Mouse (Mus musculus) stomach, embryonic 16.5 days (tissue): ENCODE data around the gene Usp31. TPM values are rescaled to one million over a fixed set of nuclear protein-coding genes. Genes with fewer than 3 reads are reported as not detected.

Experiments used
- ATAC-seq: fragments of 200-750 bp; cut with Nextera tagmentation; 2 replicates; pipeline ENCODE4 v1.8.0; 2017; ENCODE audit warnings: moderate number of reproducible peaks, moderate TSS enrichment; ENCODE audit not compliant: insufficient read depth, low FRiP score
- H3K27ac ChIP-seq: fragments of 300-500 bp; sonication (generic); 2 replicates; pipeline ENCODE4 v1.5.1; 2014; ENCODE audit warnings: low read length
- H3K27me3 ChIP-seq: fragments of 300-500 bp; sonication (generic); 2 replicates; pipeline ENCODE4 v1.6.1; 2014; ENCODE audit warnings: low read length, control low read depth, mixed read lengths; ENCODE audit not compliant: control insufficient read depth, insufficient read depth
- H3K36me3 ChIP-seq: fragments of 300-500 bp; sonication (generic); 2 replicates; pipeline ENCODE4 v1.6.1; 2014; ENCODE audit warnings: low read length; ENCODE audit not compliant: control insufficient read depth, insufficient read depth
- H3K4me1 ChIP-seq: fragments of 300-500 bp; sonication (generic); 2 replicates; pipeline ENCODE4 v1.6.1; 2014; ENCODE audit warnings: low read length, control low read depth, mixed read lengths; ENCODE audit not compliant: control insufficient read depth, insufficient read depth
- H3K4me2 ChIP-seq: fragments of 300-500 bp; sonication (generic); 2 replicates; pipeline ENCODE4 v1.6.1; 2014; ENCODE audit warnings: low read depth, low read length, mixed read lengths
- H3K4me3 ChIP-seq: fragments of 300-500 bp; sonication (generic); replicated peaks from 2 replicates; pipeline ENCODE4 v1.5.1; 2014; ENCODE audit warnings: mild to moderate bottlenecking, low read length
- H3K9ac ChIP-seq: fragments of 300-500 bp; sonication (generic); 2 replicates; pipeline ENCODE4 v1.6.1; 2014; ENCODE audit warnings: low read length
- H3K9me3 ChIP-seq: fragments of 300-500 bp; sonication (generic); replicated peaks from 2 replicates; pipeline ENCODE4 v1.6.1; 2016; ENCODE audit warnings: low read length, control low read depth; ENCODE audit not compliant: control insufficient read depth
- WGBS: fragments of 180-500 bp; shearing (Covaris S2); extraction: QIAGEN DNeasy Blood & Tissue Kit; methylation state at CpG from one replicate; pipeline ENCODE4 v1.1.7; 2014; 5-methylcytosine and 5-hydroxymethylcytosine counted together
- polyA plus RNA-seq: library from polyadenylated mRNA; unstranded; fragments of >200 nt; fragmentation: Nextera tagmentation; extraction: Ambion mirVana; gene quantifications from 2 replicates; pipeline ENCODE4 v1.2.1, GENCODE M21; 2015

Usp31 gene
- polyA plus RNA-seq, 1 experiment from 2014 or later, result 1.7 TPM

DNA sequence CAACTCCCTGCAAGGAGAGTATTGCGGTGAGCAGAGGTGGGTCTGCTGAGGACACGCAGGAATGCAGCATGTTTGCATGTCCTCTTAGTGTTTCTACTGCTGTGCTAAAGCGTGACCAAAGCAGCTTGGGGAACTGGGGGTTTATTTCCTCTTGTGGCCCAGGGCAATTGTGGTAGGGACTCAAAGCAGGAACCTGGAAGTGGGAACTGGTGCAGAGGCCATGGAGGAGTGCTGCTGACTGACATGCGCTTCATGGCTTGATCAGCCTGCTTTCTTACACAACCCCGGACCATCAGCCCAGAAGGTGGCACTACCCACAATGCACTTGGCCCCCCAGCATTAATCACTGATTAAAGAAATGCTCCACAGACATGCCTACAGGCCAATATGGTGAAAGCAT is 70.3 kb downstream of the Usp31 start:
- no peak overlapping the region for H3K4me2 ChIP-seq
- H3K4me1 ChIP-seq, result peaks cover 2% of the 10 kb centered on the region; the same call in 1 of the 2 replicates
- H3K9ac ChIP-seq, result no peak overlapping the region
- WGBS, result 77% methylated on average over 5 of the region's 5 CpGs
- H3K27ac ChIP-seq, result no peak overlapping the region
- H3K27me3 ChIP-seq, result no peaks in the 10 kb centered on the region
- H3K36me3 ChIP-seq, result no peaks in the 10 kb centered on the region
- no peak overlapping the region for H3K4me3 ChIP-seq
- no peak for ATAC-seq
- H3K9me3 ChIP-seq, result no peaks in the 10 kb centered on the region

- no peak overlapping the region for H3K4me3 ChIP-seq
- no peaks in the 10 kb centered on the region for H3K36me3 ChIP-seq
- no peak overlapping the region for H3K9ac ChIP-seq
- no peaks in the 10 kb centered on the region for H3K27me3 ChIP-seq
- WGBS, result 77% methylated on average over 3 of the region's 3 CpGs
- ATAC-seq, result no peak
- H3K9me3 ChIP-seq, result no peaks in the 10 kb centered on the region
- H3K4me2 ChIP-seq, result no peak overlapping the region
- H3K4me1 ChIP-seq, result no peaks in the 10 kb centered on the region
- no peak overlapping the region for H3K27ac ChIP-seq
These were observed 72.8 kb downstream of the Usp31 start for GRCm38 (mm10) chr7:121634236-121634635.

- no peak overlapping the region for H3K4me2 ChIP-seq
- WGBS, result 16% methylated on average over 9 of the region's 9 CpGs
- no peaks in the 10 kb centered on the region for H3K27me3 ChIP-seq
- no peak overlapping the region for H3K27ac ChIP-seq
- H3K4me3 ChIP-seq, result no peak overlapping the region
- ATAC-seq, result no peak
- no peaks in the 10 kb centered on the region for H3K4me1 ChIP-seq
- no peak overlapping the region for H3K9ac ChIP-seq
- H3K9me3 ChIP-seq, result no peaks in the 10 kb centered on the region
- H3K36me3 ChIP-seq, result no peaks in the 10 kb centered on the region
These were observed 84.1 kb downstream of the Usp31 start for GRCm38 (mm10) chr7:121622835-121623420.

- Histone ChIP-seq H3K9me3 (no peaks in the 10 kb centered on the region), H3K4me2 (no peak overlapping the region), H3K27ac (no peak overlapping the region), H3K9ac (no peak overlapping the region), H3K4me1 (no peaks in the 10 kb centered on the region), H3K4me3 (no peak overlapping the region), H3K27me3 (no peaks in the 10 kb centered on the region), H3K36me3 (no peaks in the 10 kb centered on the region)
- no peak for ATAC-seq
- WGBS, result 36% methylated on average over 6 of the region's 6 CpGs
These were observed 84.6 kb downstream of the Usp31 start for GRCm38 (mm10) chr7:121622433-121622832.

- Histone ChIP-seq H3K4me3 (no peak overlapping the region), H3K36me3 (no peaks in the 10 kb centered on the region), H3K9me3 (no peaks in the 10 kb centered on the region), H3K9ac (no peak overlapping the region), H3K27me3 (no peaks in the 10 kb centered on the region), H3K27ac (no peak overlapping the region), H3K4me2 (no peak overlapping the region), H3K4me1 (no peaks in the 10 kb centered on the region)
- WGBS, result 24% methylated on average over 4 of the region's 4 CpGs
- no peak for ATAC-seq
These were observed 105.4 kb downstream of the Usp31 start for GRCm38 (mm10) chr7:121601697-121602096.

DNA sequence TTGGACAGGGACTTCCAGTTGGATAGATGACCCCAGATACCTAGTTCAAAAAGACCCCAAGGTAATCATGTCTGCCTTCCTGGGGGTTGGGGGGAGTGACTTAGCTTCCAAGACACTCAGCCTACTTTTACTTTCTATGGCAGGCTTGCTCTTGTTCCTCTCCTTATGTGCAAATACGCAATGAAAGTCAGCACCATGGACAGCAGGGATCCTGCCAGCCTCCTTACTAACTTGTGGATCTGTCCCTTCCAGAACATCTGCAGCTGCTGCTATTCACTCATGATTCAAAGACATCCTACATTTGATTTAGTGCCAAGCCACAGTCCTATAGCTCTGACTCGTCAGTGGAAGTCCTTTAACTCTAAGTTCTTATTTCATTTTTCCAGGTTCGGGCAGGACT is 110.7 kb downstream of the Usp31 start:
- 48% methylated on average over 3 of the region's 3 CpGs for WGBS
- Histone ChIP-seq H3K4me2 (no peak overlapping the region), H3K9me3 (no peaks in the 10 kb centered on the region), H3K36me3 (no peaks in the 10 kb centered on the region), H3K27me3 (no peaks in the 10 kb centered on the region), H3K4me1 (no peaks in the 10 kb centered on the region), H3K4me3 (no peak overlapping the region), H3K27ac (no peak overlapping the region), H3K9ac (no peak overlapping the region)
- no peak for ATAC-seq

GRCm38 (mm10) chr7:121595496-121595895 is 111.6 kb downstream of the Usp31 start:
- H3K4me1 ChIP-seq, result no peaks in the 10 kb centered on the region
- WGBS, result 67% methylated on average over 4 of the region's 4 CpGs
- no peaks in the 10 kb centered on the region for H3K36me3 ChIP-seq
- no peak overlapping the region for H3K9ac ChIP-seq
- H3K27ac ChIP-seq, result no peak overlapping the region
- no peak for ATAC-seq
- no peaks in the 10 kb centered on the region for H3K9me3 ChIP-seq
- no peak overlapping the region for H3K4me2 ChIP-seq
- no peaks in the 10 kb centered on the region for H3K27me3 ChIP-seq
- H3K4me3 ChIP-seq, result no peak overlapping the region

DNA sequence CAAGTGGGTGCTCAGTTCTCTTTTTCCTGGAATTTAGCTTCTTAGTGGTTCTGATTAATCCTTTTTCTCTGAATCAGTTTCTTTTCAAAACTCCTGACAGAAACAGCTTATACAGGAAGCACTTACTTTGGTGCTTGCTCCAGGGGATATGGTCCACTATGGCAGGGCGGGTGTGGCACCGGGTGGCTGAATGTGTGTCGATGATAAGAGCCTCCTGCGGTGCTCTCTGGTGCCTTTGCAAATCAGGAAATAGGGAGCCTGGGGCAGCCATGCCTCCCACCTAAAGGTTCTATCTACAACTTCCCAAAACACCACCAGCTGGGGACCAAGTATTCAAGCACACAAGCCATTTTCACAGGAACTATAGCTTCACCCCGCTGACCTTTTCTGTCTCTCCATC is 112.0 kb downstream of the Usp31 start:
- no peaks in the 10 kb centered on the region for H3K4me1 ChIP-seq
- no peak overlapping the region for H3K4me3 ChIP-seq
- 77% methylated on average over 5 of the region's 5 CpGs for WGBS
- H3K4me2 ChIP-seq, result no peak overlapping the region
- no peaks in the 10 kb centered on the region for H3K36me3 ChIP-seq
- H3K9ac ChIP-seq, result no peak overlapping the region
- ATAC-seq, result no peak
- H3K27ac ChIP-seq, result no peak overlapping the region
- H3K27me3 ChIP-seq, result no peaks in the 10 kb centered on the region
- no peaks in the 10 kb centered on the region for H3K9me3 ChIP-seq

DNA sequence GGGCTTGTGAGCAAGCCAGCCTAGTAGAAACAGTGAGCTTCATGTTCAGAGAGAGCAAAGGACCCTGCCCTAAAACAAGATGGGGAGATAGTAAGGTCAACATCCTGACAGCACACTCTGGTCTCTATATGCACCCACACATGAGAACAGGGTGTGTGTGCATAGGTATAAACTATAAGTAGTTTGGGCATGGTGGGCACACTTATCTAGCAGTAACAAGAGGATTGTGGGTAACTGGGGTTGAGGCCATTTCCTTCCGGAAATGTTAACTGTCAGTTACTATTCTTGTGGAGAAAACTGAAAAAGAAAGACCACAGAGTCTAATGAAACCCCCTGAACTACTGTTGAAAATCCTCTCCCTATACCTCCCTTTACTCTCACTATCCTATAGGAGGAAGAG is 112.4 kb downstream of the Usp31 start:
- H3K27me3 ChIP-seq, result no peaks in the 10 kb centered on the region
- no peak overlapping the region for H3K4me3 ChIP-seq
- H3K27ac ChIP-seq, result no peak overlapping the region
- 76% methylated on average over 1 of the region's 1 CpGs for WGBS
- no peaks in the 10 kb centered on the region for H3K36me3 ChIP-seq
- no peaks in the 10 kb centered on the region for H3K9me3 ChIP-seq
- ATAC-seq, result no peak
- no peak overlapping the region for H3K4me2 ChIP-seq
- H3K4me1 ChIP-seq, result no peaks in the 10 kb centered on the region
- H3K9ac ChIP-seq, result no peak overlapping the region
